Mouse (Mus musculus) lung, adult 2 months (tissue): Measurements from ENCODE around the gene Tbx5. TPM values are rescaled to one million over a fixed set of nuclear protein-coding genes. Genes with fewer than 3 reads are reported as not detected.

Experiments
- DNase-seq: peaks from one replicate; pipeline ENCODE4 v3.0.0; 2022
- H3K4me1 ChIP-seq: fragments of 200-500 bp; 2 replicates; pipeline ENCODE4 v1.6.1; 2011; ENCODE audit warnings: low read length; ENCODE audit not compliant: control insufficient read depth, insufficient read depth
- H3K4me3 ChIP-seq: fragments of 200-500 bp; replicated peaks from 2 replicates; pipeline ENCODE3; 2011; ENCODE audit warnings: low read depth, mild to moderate bottlenecking, control low read depth, low read length; ENCODE audit errors: extremely low read depth
- CTCF ChIP-seq: fragments of 200-500 bp; IDR thresholded peaks from 2 replicates; pipeline ENCODE4 v1.5.1; 2011; ENCODE audit warnings: mild to moderate bottlenecking, low read length, control low read depth; ENCODE audit not compliant: insufficient read depth
- POLR2A ChIP-seq: fragments of 200-500 bp; IDR thresholded peaks from 2 replicates; pipeline ENCODE4 v1.6.1; 2011; ENCODE audit warnings: low read depth, mild to moderate bottlenecking, control low read depth, low read length, borderline replicate concordance; ENCODE audit errors: extremely low read depth
- WGBS: fragments of 180-500 bp; shearing (Covaris S2); methylation state at CpG from one replicate; pipeline ENCODE4 v1.1.7; 2018; 5-methylcytosine and 5-hydroxymethylcytosine counted together
- polyA plus RNA-seq: library from polyadenylated mRNA; depleted of rRNA; stranded (reverse); fragments of >200 nt; gene quantifications from 2 replicates; pipeline ENCODE4 v1.2.3, GENCODE M21; 2012

The Tbx5 gene
- polyA plus RNA-seq, 1 experiment: 26.9 TPM

GRCm38 (mm10) chr5:119833223-119834030 lies 959 bp downstream of the Tbx5 start:
- H3K4me3 ChIP-seq: peak overlapping the region; percentile 47
- H3K4me1 ChIP-seq: no peaks in the 10 kb centered on the region
- no peak for DNase-seq
- no peak for TF ChIP-seq POLR2A
- TF ChIP-seq CTCF: no peak
- 21% methylated on average over 8 of the region's 8 CpGs for WGBS

DNA sequence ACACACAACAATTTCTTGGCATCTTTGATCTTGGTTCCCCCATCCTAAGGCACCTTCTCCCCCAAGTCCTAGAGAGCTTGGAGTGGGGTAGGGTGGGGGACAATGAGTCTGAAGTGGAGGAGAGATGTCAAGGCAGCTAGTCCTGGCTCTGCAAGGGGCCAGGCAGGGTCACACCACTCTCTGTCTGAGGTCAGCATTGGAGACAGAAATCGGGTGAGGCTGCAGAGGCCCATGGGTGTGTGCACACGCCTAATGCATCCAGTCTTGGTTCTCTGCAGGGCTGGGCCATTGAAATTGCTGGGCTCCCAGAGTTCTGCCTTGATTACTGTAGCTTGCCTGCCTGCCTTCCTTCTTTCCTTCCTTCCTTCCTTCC lies 1.5 kb downstream of the Tbx5 start:
- WGBS: 13% methylated on average over 2 of the region's 2 CpGs
- Histone ChIP-seq H3K4me3 (peak overlapping the region; percentile 33), H3K4me1 (no peaks in the 10 kb centered on the region)
- no peak for TF ChIP-seq CTCF
- 0 out of 2 replicates have a peak, but pooled peaks have one; percentile 9 for TF ChIP-seq POLR2A
- DNase-seq: no peak

DNA sequence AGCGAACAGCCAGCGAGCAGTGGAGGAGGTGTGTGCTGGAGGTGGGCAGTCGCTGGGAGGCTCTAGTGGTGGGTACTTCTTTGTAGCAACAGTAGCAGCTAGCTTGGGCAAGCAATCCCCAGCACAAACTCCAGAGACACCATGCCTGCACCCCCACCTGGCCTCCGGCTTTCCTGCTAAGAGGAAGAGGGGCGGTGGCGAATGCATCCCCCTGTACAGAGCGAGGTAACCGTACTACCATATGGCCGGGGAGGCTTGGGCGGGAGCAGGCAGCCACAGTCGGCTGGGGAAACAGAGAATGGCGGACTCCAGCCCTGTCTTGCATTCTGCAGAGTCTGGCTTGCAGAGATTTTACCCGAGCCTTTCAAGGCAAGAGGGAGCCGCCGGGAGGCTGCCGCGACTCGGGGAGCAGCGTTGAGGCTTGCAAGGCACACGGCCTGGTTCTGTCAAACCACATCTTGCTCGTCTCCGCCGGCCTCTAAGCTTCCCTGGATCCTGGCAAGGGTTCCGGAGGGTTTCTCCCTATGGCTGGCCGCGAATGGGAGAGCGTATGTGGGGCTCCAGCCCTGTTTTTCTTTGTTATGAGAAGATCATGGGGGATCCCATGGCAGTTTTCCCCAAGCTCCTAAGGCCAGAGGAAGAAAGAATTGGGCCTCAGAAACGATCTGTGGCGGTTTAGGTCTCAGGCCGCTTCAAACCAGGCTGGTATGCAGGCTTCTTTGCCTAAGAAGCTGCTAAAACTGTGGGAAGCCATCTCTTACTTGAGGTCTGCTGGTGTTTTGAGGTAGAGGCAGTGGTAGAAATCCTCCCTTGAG lies 2.8 kb downstream of the Tbx5 start:
- TF ChIP-seq CTCF: no peak
- Histone ChIP-seq H3K4me3 (peak overlapping the region; percentile 59), H3K4me1 (no peaks in the 10 kb centered on the region)
- DNase-seq: no peak
- 4% methylated on average over 30 of the region's 30 CpGs for whole genome bisulfite sequencing

GRCm38 (mm10) chr5:119835868-119836209 lies 3.4 kb downstream of the Tbx5 start:
- WGBS: 6% methylated on average over 12 of the region's 12 CpGs
- no peak for DNase-seq
- Histone ChIP-seq H3K4me3 (peak overlapping the region; percentile 59), H3K4me1 (no peaks in the 10 kb centered on the region)
- TF ChIP-seq CTCF: no peak
- no peak for TF ChIP-seq POLR2A

GRCm38 (mm10) chr5:119836618-119837305 lies 4.3 kb downstream of the Tbx5 start:
- no peaks in the 10 kb centered on the region for H3K4me1 ChIP-seq
- DNase-seq: no peak
- no peak for TF ChIP-seq POLR2A
- TF ChIP-seq CTCF: no peak
- WGBS: 7% methylated on average over 28 of the region's 28 CpGs
- H3K4me3 ChIP-seq: peak overlapping the region; percentile 63

GRCm38 (mm10) chr5:119837306-119837675 lies 4.8 kb downstream of the Tbx5 start:
- peak overlapping the region; percentile 63 for H3K4me3 ChIP-seq
- no peak for DNase-seq
- H3K4me1 ChIP-seq: no peaks in the 10 kb centered on the region
- 16% methylated on average over 19 of the region's 19 CpGs for WGBS
- TF ChIP-seq CTCF (no peak), POLR2A (no peak)

DNA sequence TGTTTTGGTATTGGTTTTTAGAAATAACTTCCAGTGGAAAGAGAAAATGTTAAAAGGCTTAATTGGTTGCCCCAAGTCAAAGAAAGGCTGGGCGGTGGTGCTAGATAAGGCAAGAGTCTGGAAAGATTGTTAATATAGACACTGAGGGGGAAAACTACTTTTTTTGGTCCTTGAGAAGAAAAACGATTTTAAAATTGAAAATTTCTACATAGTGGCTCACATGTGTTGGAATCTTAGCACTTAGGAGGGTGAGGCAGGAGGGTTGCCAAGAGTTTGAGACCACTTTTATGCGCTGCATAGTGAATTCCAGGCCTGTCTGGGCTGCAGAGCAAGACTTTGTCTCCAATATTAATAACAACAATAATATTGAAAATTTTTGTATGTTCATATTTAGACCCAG lies 5.4 kb downstream of the Tbx5 start:
- Histone ChIP-seq H3K4me3 (peak overlapping the region; percentile 6), H3K4me1 (no peaks in the 10 kb centered on the region)
- TF ChIP-seq POLR2A (no peak), CTCF (no peak)
- no peak for DNase-seq
- 34% methylated on average over 3 of the region's 3 CpGs for WGBS

DNA sequence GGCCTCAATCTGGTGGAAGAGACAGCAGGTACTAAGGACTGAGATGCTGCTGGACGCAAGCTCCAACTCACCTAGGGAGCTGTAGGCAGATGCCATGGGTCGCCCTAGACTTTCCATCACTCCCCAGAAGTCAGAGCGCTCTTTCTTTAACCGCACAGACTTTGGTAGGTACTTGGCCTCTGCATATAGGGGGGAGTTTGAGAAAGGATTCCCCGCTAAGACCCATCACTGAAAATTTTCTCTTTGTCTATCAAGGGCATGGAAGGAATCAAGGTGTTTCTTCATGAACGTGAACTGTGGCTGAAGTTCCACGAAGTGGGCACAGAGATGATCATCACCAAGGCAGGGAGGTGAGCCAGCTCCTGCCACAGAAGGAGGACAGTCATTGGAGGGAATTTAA lies 6.0 kb downstream of the Tbx5 start:
- Histone ChIP-seq H3K4me1 (no peaks in the 10 kb centered on the region), H3K4me3 (peak overlapping the region; percentile 52)
- no peak for TF ChIP-seq POLR2A
- TF ChIP-seq CTCF: no peak
- 30% methylated on average over 7 of the region's 7 CpGs for WGBS
- DNase-seq: no peak

DNA sequence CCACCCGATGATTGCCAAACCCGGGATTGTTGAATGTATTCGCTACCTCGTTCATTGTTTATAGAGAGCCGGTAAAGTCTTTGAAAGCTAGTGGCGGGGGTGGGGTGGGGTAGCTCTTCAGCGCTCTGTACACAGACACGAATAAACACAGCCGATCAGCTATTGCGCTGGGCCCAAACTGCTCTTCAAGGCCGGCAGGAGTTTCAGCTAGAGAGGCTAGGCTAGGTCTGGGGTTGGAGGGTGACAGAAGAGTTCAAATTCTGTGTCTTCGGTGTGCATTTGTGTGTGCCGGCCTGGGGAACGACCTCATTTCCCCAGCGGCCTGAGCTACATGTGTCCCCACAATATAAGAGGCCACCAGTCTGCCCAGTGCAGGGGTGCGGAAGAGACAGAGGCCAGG lies 6.7 kb downstream of the Tbx5 start:
- Histone ChIP-seq H3K4me1 (no peaks in the 10 kb centered on the region), H3K4me3 (peak overlapping the region; percentile 20)
- 3% methylated on average over 16 of the region's 16 CpGs for WGBS
- TF ChIP-seq CTCF (no peak), POLR2A (no peak)
- no peak for DNase-seq
